Mouse (Mus musculus) spleen, adult 10 weeks (tissue): ENCODE results near the gene Edar. TPM values are rescaled to one million over a fixed set of nuclear protein-coding genes. Genes with fewer than 3 reads are reported as not detected.

Experiments used
- polyA plus RNA-seq: library from polyadenylated mRNA; stranded (reverse); fragments of 350-450 nt; fragmentation: Illumina TruSeq; extraction: RNeasy Lipid Tissue Mini Kit (QIAGEN cat#74804); gene quantifications from one replicate; pipeline ENCODE4 v1.2.3, GENCODE M21; 2015; ENCODE audit warnings: low replicate concordance; ENCODE audit not compliant: insufficient read depth

Edar gene
- polyA plus RNA-seq: 0.61 TPM

DNA sequence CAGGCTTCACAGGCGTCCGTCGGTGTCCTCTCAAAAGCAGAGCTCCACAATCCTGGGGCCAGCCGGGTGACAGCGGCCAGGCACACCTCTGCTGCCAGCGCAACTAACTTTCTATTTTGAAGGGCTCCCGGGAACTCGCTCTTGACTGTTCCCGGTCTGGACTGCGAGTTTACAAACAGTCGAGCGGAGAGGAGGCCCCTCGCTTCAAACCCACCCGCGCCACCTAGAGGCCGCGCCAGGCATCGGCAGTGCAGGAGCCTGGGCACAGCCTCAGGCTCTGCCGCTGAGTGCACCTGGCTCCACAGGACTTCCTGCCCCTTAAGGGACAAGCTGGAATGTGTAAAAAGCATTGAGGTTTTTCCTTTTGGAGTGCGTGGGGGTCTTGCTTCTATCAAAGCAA is at the start of gene Edar:
Edar (minus strand) TSS at position 122 of the 400 bp plus-strand sequence.

DNA sequence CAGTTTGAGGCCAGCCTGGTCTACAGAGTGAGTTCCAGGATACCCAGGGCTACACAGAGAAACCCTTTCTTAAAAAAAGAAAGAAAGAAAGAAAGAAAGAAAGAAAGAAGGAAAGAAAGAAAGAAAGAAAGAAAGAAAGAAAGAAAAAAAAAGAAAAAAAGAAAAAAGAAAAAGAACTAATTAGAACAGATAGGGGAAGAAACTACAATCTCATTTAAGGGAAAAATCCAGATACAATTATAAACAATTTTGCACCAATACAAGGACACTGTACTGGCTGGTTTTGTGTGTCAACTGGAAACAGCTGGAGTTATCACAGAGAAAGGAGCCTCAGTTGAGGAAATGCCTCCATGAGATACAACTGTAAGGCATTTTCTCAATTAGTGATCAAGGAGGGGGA is 42.7 kb upstream of the Edar start, which contains the start of gene Gm17542:
Gm17542 (minus strand) TSS at position 101 of the 400 bp plus-strand sequence.

Other genes with a start within 250 kb of the Edar start
- 95.8 TPM for gene Ranbp2, start 228.7 kb downstream of the Edar start, polyA plus RNA-seq
- gene Ccdc138, start 177.7 kb downstream of the Edar start, polyA plus RNA-seq: 3.8 TPM
- not detected for gene Gm17542, start 42.6 kb upstream of the Edar start, polyA plus RNA-seq
- gene Sh3rf3, start 137.7 kb upstream of the Edar start, polyA plus RNA-seq: 0.79 TPM